Mouse (Mus musculus) lung, adult 2 months (tissue): ENCODE results near the gene Rapgef3. TPM values are rescaled to one million over a fixed set of nuclear protein-coding genes. Genes with fewer than 3 reads are reported as not detected.

ENCODE experiments used
- DNase-seq: peaks from one replicate; pipeline ENCODE4 v3.0.0; 2022
- H3K4me1 ChIP-seq: fragments of 200-500 bp; 2 replicates; pipeline ENCODE4 v1.6.1; 2011; ENCODE audit warnings: low read length; ENCODE audit not compliant: control insufficient read depth, insufficient read depth
- H3K4me3 ChIP-seq: fragments of 200-500 bp; replicated peaks from 2 replicates; pipeline ENCODE3; 2011; ENCODE audit warnings: low read depth, mild to moderate bottlenecking, control low read depth, low read length; ENCODE audit errors: extremely low read depth
- CTCF ChIP-seq: fragments of 200-500 bp; IDR thresholded peaks from 2 replicates; pipeline ENCODE4 v1.5.1; 2011; ENCODE audit warnings: mild to moderate bottlenecking, low read length, control low read depth; ENCODE audit not compliant: insufficient read depth
- POLR2A ChIP-seq: fragments of 200-500 bp; IDR thresholded peaks from 2 replicates; pipeline ENCODE4 v1.6.1; 2011; ENCODE audit warnings: low read depth, mild to moderate bottlenecking, control low read depth, low read length, borderline replicate concordance; ENCODE audit errors: extremely low read depth
- WGBS: fragments of 180-500 bp; shearing (Covaris S2); methylation state at CpG from one replicate; pipeline ENCODE4 v1.1.7; 2018; 5-methylcytosine and 5-hydroxymethylcytosine counted together
- polyA plus RNA-seq: library from polyadenylated mRNA; depleted of rRNA; stranded (reverse); fragments of >200 nt; gene quantifications from 2 replicates; pipeline ENCODE4 v1.2.3, GENCODE M21; 2012; rRNA removed

Rapgef3 gene
- polyA plus RNA-seq = 94.2 and 133 TPM in 2 replicates

DNA sequence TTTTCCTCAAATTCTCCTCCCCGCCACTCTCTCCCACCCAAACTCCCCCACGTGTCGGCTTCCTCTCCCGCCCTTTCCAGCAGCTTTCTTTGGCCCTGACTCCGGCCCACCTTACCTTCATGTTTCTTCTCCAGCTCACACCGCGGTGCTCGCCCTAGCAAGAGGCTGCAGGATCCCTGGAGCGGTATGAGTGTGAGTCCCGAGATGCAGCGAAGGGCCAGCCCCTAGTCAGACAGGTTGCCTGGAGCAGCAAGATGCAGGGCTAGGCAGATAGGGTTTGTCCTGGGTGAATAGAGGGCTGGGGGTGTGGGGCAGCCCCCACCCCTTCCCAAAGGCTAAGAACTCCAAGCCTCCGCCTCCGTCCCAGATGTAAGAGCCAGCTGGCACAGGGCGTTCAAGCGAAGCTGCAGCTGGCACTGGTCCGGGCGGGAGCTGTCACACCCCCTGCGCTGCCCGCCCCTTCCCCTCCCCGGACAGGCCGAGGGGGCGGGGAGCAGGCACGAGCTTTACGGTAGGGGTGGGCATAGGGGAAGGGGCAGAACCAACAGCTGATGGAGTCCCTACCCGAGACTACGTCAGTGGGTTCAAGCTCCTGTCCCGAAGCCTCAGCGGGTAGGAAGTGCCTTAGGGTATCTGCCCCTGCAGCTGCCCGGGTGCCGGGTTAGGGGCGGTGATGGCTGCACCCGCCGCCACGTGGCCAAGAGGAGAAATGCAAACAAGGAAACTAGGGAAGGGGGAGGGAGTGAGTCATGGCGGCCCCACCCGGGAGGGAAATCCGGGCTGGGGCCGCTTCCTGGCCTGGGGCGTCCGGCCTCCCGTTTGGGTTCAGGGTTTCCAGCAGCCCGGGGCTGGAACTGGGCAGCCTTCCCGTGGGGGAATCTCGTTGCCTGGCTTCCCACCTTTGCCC, at the start of gene Rapgef3:
TSS of gene Rapgef3 (minus strand) at position 693 of the 907 bp plus-strand sequence.
- Histone ChIP-seq H3K4me3 (peak within 1 kb of the TSS; percentile 93), H3K4me1 (peaks cover 25% of the 10 kb centered on the region)
- DNase-seq = peak; percentile 90
- under 1% methylated on average over 44 of the region's 44 CpGs for WGBS
- TF ChIP-seq CTCF (peak; percentile 31), POLR2A (peak; percentile 53; the same call in 1 of the 2 replicates)

GRCm38 (mm10) chr15:97816199-97816994, 48.6 kb upstream of the Rapgef3 start:
- Histone ChIP-seq H3K4me1 (peaks cover 74% of the 10 kb centered on the region), H3K4me3 (no peak overlapping the region)
- no peak for DNase-seq
- TF ChIP-seq POLR2A (no peak), CTCF (0 out of 2 replicates have a peak, but pooled peaks have one; percentile 1)
- WGBS = 65% methylated on average over 17 of the region's 17 CpGs

DNA sequence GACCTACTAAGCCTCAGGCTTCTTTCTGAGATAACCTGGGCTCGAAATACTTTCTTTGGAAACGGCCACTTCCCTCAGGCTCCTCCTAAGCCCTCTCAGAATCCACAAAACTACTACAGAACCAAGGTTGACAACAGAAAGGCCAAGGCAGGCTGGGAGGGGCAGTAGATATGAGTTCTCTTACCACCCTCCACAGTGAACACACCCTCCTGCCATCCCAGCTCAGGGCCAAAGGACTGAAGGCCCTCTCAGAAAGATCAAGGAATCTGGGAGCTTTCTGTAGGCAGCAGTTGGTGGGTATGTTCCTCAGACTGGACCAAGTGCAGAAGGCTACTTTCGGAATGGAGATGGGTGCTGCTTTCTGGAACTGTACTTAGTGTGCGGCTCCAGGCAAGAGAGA, 47.5 kb upstream of the Rapgef3 start:
- TF ChIP-seq CTCF (no peak), POLR2A (no peak)
- H3K4me3 ChIP-seq = no peak overlapping the region
- H3K4me1 ChIP-seq = peaks cover 67% of the 10 kb centered on the region
- WGBS = 66% methylated on average over 4 of the region's 4 CpGs
- DNase-seq = no peak

- 26% methylated on average over 5 of the region's 5 CpGs for WGBS
- no peak for DNase-seq
- Histone ChIP-seq H3K4me3 (no peak overlapping the region), H3K4me1 (peaks cover 61% of the 10 kb centered on the region)
- TF ChIP-seq POLR2A = no peak
- no peak for TF ChIP-seq CTCF
Observed at GRCm38 (mm10) chr15:97814703-97815102, 46.9 kb upstream of the Rapgef3 start.

DNA sequence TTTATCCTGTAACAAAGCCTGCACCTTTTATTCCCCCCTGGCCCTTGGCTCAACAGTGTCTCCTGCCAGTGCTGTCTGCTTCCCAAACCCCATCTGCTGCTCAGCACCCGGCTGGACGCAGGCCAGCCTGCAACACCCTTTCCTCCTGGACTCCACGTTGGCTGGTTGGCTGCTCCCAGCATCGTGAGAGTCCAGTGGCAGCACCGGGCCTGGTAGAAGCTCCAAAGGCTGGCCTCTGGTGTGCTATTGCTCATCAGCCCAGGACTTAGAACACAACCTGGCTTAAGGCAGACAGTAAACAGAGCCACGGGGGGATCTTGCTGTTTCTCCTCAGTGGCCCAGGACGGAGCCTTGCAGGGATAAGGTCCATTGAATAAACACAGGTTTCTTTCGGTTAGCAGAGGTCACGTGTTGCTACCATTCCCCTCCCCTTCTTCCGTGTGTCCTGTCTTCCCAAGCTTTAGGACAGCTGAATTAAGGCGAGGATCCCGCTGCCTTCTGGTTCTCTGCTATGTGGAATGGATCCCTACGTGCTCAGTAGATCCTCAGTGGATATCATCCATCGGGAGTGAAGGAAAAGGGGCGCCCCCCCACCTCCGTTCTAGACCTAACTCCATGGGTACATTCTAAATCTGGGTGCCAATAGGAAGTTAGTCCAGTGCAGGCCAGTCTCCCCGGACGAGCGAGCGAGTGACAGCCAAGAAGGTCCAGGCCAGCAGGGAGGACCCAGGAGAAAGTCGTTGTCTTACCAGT, 45.9 kb upstream of the Rapgef3 start:
- WGBS = 26% methylated on average over 21 of the region's 21 CpGs
- no peak for TF ChIP-seq POLR2A
- TF ChIP-seq CTCF = no peak
- H3K4me3 ChIP-seq = no peak overlapping the region
- H3K4me1 ChIP-seq = peaks cover 61% of the 10 kb centered on the region
- DNase-seq = peak; percentile 59

- DNase-seq = no peak
- Histone ChIP-seq H3K4me3 (no peak overlapping the region), H3K4me1 (peaks cover 58% of the 10 kb centered on the region)
- WGBS = 30% methylated on average over 7 of the region's 7 CpGs
- TF ChIP-seq POLR2A (no peak), CTCF (no peak)
Observed at GRCm38 (mm10) chr15:97812875-97813274, 45.1 kb upstream of the Rapgef3 start.

DNA sequence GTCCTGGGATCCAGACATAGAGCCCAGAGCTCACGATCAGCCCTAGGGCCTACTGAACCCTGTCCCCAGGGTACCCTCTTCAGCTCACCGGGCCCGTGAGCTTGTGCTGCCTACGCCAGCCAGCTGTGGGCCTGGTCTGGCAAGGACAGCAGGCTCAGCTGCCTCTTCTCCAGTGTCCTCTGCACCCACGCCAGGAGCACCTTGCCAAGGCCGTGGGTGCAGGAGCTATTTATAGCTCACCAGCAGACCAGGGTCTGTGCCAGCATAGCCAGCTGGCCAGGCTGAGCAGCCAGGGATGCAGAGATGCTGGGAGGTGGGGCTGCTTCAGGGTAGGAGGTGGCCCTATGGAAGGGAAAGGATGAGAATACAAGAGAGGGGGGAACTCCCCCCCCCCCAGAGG, 44.4 kb upstream of the Rapgef3 start:
- 16% methylated on average over 6 of the region's 6 CpGs for WGBS
- DNase-seq = no peak
- Histone ChIP-seq H3K4me3 (no peak overlapping the region), H3K4me1 (peaks cover 53% of the 10 kb centered on the region)
- no peak for TF ChIP-seq CTCF
- TF ChIP-seq POLR2A = no peak

- TF ChIP-seq CTCF (no peak), POLR2A (no peak)
- Histone ChIP-seq H3K4me1 (peaks cover 46% of the 10 kb centered on the region), H3K4me3 (no peak overlapping the region)
- WGBS = 80% methylated on average over 9 of the region's 9 CpGs
- no peak for DNase-seq
Observed at GRCm38 (mm10) chr15:97811307-97811706, 43.5 kb upstream of the Rapgef3 start.

- H3K4me3 ChIP-seq = no peak overlapping the region
- no peak for DNase-seq
- peaks cover 42% of the 10 kb centered on the region for H3K4me1 ChIP-seq
- WGBS = 91% methylated on average over 5 of the region's 5 CpGs
- TF ChIP-seq POLR2A = no peak
- TF ChIP-seq CTCF = no peak
Observed at GRCm38 (mm10) chr15:97810399-97810798, 42.6 kb upstream of the Rapgef3 start.

DNA sequence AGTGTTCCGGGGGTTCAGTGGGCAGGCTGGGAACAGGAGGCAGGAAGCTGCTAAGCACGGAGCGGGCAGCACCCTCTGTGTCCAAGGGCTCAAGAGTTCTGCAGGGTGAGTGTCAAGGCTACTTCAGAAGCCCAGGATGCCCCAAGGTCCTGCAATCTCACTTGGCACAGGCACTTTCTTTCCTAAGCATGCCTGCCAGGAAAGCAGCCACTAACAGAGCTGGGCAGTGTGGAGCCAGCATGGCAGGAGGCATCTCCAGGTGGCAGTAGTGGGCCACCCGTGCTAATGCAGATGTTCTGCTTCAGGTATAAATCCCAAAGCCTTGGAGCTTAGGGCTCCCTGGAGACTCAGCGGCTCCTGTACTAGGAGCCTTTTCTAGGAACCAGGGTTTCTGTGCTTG, 42.2 kb upstream of the Rapgef3 start:
- H3K4me3 ChIP-seq = no peak overlapping the region
- H3K4me1 ChIP-seq = peaks cover 37% of the 10 kb centered on the region
- no peak for DNase-seq
- TF ChIP-seq CTCF (peak; percentile 65; the same call in 1 of the 2 replicates), POLR2A (no peak)
- 74% methylated on average over 5 of the region's 5 CpGs for WGBS
